Mouse (Mus musculus): ENCODE results near the gene Pla2g4d. TPM values are rescaled to one million over a fixed set of nuclear protein-coding genes. Genes with fewer than 3 reads are reported as not detected.

The Pla2g4d gene
- total and polyA plus RNA-seq, 3 experiments, result not detected

DNA sequence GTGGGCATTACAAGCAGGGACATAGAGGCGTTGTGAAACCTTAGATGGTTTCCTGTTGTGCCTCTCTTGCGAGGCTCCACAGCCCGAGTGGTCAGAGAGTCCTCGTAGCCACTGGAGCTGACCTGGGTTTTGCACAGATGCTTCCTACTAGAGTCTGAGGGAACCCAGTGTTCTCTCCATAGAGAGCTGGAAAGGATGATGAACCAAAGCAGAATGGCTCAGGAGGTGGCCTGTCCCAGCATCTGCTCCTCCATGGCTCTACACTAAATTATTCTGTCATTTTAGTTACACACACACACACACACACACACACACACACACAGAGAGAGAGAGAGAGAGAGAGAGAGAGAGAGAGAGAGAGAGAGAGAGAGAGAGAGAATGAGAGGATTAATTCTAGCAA is 3.4 kb downstream of the Pla2g4d start:
- no peak overlapping the region for H3K9ac ChIP-seq (ENCODE audit: control insufficient read depth, low read depth, low read length, poor library complexity, severe bottlenecking)
- no peaks in the 10 kb centered on the region for H3K79me2 ChIP-seq (ENCODE audit: control insufficient read depth, insufficient read depth, low read length, poor library complexity)
- TF ChIP-seq USF1 (IDR thresholded peaks at IDR 0.05; ENCODE audit: low read depth, low read length) (no peak), ETS1 (IDR thresholded peaks at IDR 0.05; ENCODE audit: low read depth, low read length) (no peak)
- no peaks in the 10 kb centered on the region for H3K4me1 ChIP-seq (ENCODE audit: control insufficient read depth in 1 of 2, insufficient read depth in 2 of 2, low read length in 2 of 2)
- no peak for DNase-seq (ENCODE audit: low read depth, low spot score)
- H3K27ac ChIP-seq (ENCODE audit: control insufficient read depth, low read depth, low read length), result no peak overlapping the region
- no peaks in the 10 kb centered on the region for H3K36me3 ChIP-seq (ENCODE audit: control insufficient read depth in 1 of 2, insufficient read depth in 2 of 2, low read length in 2 of 2)
- H3K27me3 ChIP-seq (ENCODE audit: control insufficient read depth in 1 of 2, insufficient read depth in 2 of 2, low read length in 2 of 2), result peaks cover 2 to 5% of the 10 kb centered on the region in 2 experiments; a peak in 3 of 4 replicates
- no peak overlapping the region for H3K4me3 ChIP-seq (ENCODE audit: control insufficient read depth in 1 of 2, insufficient read depth in 1 of 2, low read depth in 2 of 2, low read length in 2 of 2)
- no peaks in the 10 kb centered on the region for H3K9me3 ChIP-seq (replicated peaks; ENCODE audit: insufficient read depth, low read length)

DNA sequence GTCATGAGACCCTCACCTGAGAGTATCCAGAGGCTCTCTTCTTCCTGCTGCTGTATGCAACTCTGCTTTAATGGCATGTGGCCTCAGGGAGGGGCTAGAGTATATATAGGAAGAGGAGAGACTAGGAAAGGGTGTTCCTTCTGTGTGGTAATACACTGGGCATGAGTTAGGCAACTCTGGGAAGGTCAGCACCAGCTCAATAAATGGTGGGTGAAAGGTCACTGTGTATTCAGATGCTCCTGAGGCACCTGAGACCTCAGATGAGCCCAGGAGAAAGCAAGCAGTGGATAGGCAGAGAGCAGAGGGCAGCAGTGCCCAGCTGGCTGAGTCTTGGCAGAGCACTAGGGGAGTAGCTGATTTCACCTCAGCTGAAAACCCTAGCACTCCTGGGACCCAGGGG is 4.3 kb downstream of the Pla2g4d start:
- no peak overlapping the region for H3K9ac ChIP-seq (ENCODE audit: control insufficient read depth, low read depth, low read length, poor library complexity, severe bottlenecking)
- H3K27ac ChIP-seq (ENCODE audit: control insufficient read depth, low read depth, low read length), result no peak overlapping the region
- no peaks in the 10 kb centered on the region for H3K9me3 ChIP-seq (replicated peaks; ENCODE audit: insufficient read depth, low read length)
- TF ChIP-seq NELFE (IDR thresholded peaks at IDR 0.05; ENCODE audit: low read depth, low read length) (no peak), CTCF (IDR thresholded peaks at IDR 0.05 in 2 of 3, conservative IDR thresholded peaks at IDR 0.05 in 1 of 3; ENCODE audit: control insufficient read depth in 1 of 3, insufficient read depth in 1 of 3, low read depth in 2 of 3, low read length in 3 of 3, poor library complexity in 1 of 3, severe bottlenecking in 1 of 3) (no peak), CHD2 (IDR thresholded peaks at IDR 0.05; ENCODE audit: low read length) (no peak), MAZ (IDR thresholded peaks at IDR 0.05; ENCODE audit: low read depth, low read length) (no peak), MEF2A (IDR thresholded peaks at IDR 0.05; ENCODE audit: extremely low read depth, insufficient replicate concordance, low read depth, low read length, poor library complexity, severe bottlenecking) (no peak), MYB (IDR thresholded peaks at IDR 0.05; ENCODE audit: low read depth, low read length) (no peak), KAT2A (conservative IDR thresholded peaks at IDR 0.05; ENCODE audit: low read depth, low read length) (no peak), MAX (IDR thresholded peaks at IDR 0.05; ENCODE audit: low read length) (no peak), CHD1 (IDR thresholded peaks at IDR 0.05; ENCODE audit: low read depth, low read length) (no peak), NRF1 (IDR thresholded peaks at IDR 0.05; ENCODE audit: insufficient read depth, low read depth, low read length, poor library complexity, severe bottlenecking) (no peak)
- peaks cover 2 to 5% of the 10 kb centered on the region in 2 experiments; a peak in 3 of 4 replicates for H3K27me3 ChIP-seq (ENCODE audit: control insufficient read depth in 1 of 2, insufficient read depth in 2 of 2, low read length in 2 of 2)
- H3K4me1 ChIP-seq (ENCODE audit: control insufficient read depth in 1 of 2, insufficient read depth in 2 of 2, low read length in 2 of 2), result 0 out of 4 replicates have a peak, but pooled peaks cover 0 to 2% of the 10 kb centered on the region in 2 experiments
- no peak overlapping the region for H3K4me3 ChIP-seq (ENCODE audit: control insufficient read depth in 1 of 2, insufficient read depth in 1 of 2, low read depth in 2 of 2, low read length in 2 of 2)
- H3K79me2 ChIP-seq (ENCODE audit: control insufficient read depth, insufficient read depth, low read length, poor library complexity), result no peaks in the 10 kb centered on the region
- no peaks in the 10 kb centered on the region for H3K36me3 ChIP-seq (ENCODE audit: control insufficient read depth in 1 of 2, insufficient read depth in 2 of 2, low read length in 2 of 2)
- DNase-seq (ENCODE audit: low read depth, low spot score), result no peak

DNA sequence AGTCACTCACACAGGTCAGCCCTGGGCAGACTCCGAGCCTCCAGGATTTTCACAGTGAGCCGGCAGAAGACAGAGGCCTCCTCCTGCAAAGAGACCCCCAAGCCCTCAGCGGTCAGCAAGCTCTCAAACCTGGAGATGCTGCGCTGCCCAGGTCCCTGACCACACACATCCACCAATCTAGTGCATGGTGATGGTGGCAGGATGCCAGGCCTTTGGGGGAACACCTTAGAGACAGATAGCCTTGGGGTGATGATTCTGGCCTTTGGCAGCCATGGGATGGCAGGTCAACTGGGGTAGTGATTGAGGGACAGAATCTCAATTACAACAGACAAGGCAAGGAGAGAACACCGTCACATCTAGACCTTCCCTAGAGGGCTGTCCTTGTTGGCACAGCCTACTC is 4.9 kb downstream of the Pla2g4d start:
- H3K9ac ChIP-seq (ENCODE audit: control insufficient read depth, low read depth, low read length, poor library complexity, severe bottlenecking), result no peak overlapping the region
- no peak for DNase-seq (ENCODE audit: low read depth, low spot score)
- no peak overlapping the region for H3K27ac ChIP-seq (ENCODE audit: control insufficient read depth, low read depth, low read length)
- no peak overlapping the region for H3K4me3 ChIP-seq (ENCODE audit: control insufficient read depth in 1 of 2, insufficient read depth in 1 of 2, low read depth in 2 of 2, low read length in 2 of 2)
- H3K9me3 ChIP-seq (replicated peaks; ENCODE audit: insufficient read depth, low read length), result no peaks in the 10 kb centered on the region
- H3K27me3 ChIP-seq (ENCODE audit: control insufficient read depth in 1 of 2, insufficient read depth in 2 of 2, low read length in 2 of 2), result peaks cover 2 to 5% of the 10 kb centered on the region in 2 experiments; a peak in 3 of 4 replicates
- TF ChIP-seq RAD21 (IDR thresholded peaks at IDR 0.05; ENCODE audit: low read depth, low read length), result no peak
- no peak for TF ChIP-seq CHD1 (IDR thresholded peaks at IDR 0.05; ENCODE audit: low read depth, low read length)
- TF ChIP-seq ZKSCAN1 (IDR thresholded peaks at IDR 0.05; ENCODE audit: low read depth, low read length), result no peak
- TF ChIP-seq KAT2A (conservative IDR thresholded peaks at IDR 0.05; ENCODE audit: low read depth, low read length), result no peak
- TF ChIP-seq ZC3H11A (IDR thresholded peaks at IDR 0.05; ENCODE audit: low read depth, low read length), result no peak
- no peak for TF ChIP-seq TCF12 (IDR thresholded peaks at IDR 0.05; ENCODE audit: low read depth, low read length)
- TF ChIP-seq E2F4 (IDR thresholded peaks at IDR 0.05; ENCODE audit: borderline replicate concordance, low read depth, low read length), result no peak
- TF ChIP-seq TAL1 (IDR thresholded peaks at IDR 0.05; ENCODE audit: low read length), result no peak
- TF ChIP-seq TBP (IDR thresholded peaks at IDR 0.05; ENCODE audit: low read depth, low read length), result no peak
- TF ChIP-seq MXI1 (IDR thresholded peaks at IDR 0.05; ENCODE audit: low read depth, low read length), result no peak
- TF ChIP-seq HCFC1 (IDR thresholded peaks at IDR 0.05; ENCODE audit: low read depth, low read length), result no peak
- TF ChIP-seq POLR2AphosphoS2 (IDR thresholded peaks at IDR 0.05; ENCODE audit: low read length), result no peak
- TF ChIP-seq NELFE (IDR thresholded peaks at IDR 0.05; ENCODE audit: low read depth, low read length), result no peak
- TF ChIP-seq EP300 (IDR thresholded peaks at IDR 0.05; ENCODE audit: low read depth in 1 of 2, low read length in 2 of 2), result no peak
- no peak for TF ChIP-seq MYC (IDR thresholded peaks at IDR 0.05; ENCODE audit: low read depth, low read length)
- H3K36me3 ChIP-seq (ENCODE audit: control insufficient read depth in 1 of 2, insufficient read depth in 2 of 2, low read length in 2 of 2), result no peaks in the 10 kb centered on the region
- H3K4me1 ChIP-seq (ENCODE audit: control insufficient read depth in 1 of 2, insufficient read depth in 2 of 2, low read length in 2 of 2), result 0 out of 4 replicates have a peak, but pooled peaks cover 0 to 3% of the 10 kb centered on the region in 2 experiments
- no peaks in the 10 kb centered on the region for H3K79me2 ChIP-seq (ENCODE audit: control insufficient read depth, insufficient read depth, low read length, poor library complexity)
